Mouse (Mus musculus) E14TG2a.4 (cell line): ENCODE results near the gene Nacc1.
A peak's percentile ranks its signal among the peaks of the same experiment; 100 is the strongest.

Experiments
- H3K27me3 ChIP-seq: 2 replicates; pipeline ENCODE4 v1.6.1; 2014; ENCODE audit warnings: low read length, control low read depth; ENCODE audit not compliant: insufficient read depth
- H3K36me3 ChIP-seq: 2 replicates; pipeline ENCODE4 v1.6.1; 2014; ENCODE audit warnings: low read length, control low read depth; ENCODE audit not compliant: insufficient read depth
- H3K4me1 ChIP-seq: replicated peaks from 2 replicates; pipeline ENCODE4 v1.6.1; 2014; ENCODE audit warnings: low read depth, low read length, control low read depth
- H3K4me3 ChIP-seq: replicated peaks from 2 replicates; pipeline ENCODE4 v1.5.1; 2014; ENCODE audit warnings: mild to moderate bottlenecking, low read length
- H3K9me3 ChIP-seq: 2 replicates; pipeline ENCODE4 v1.6.1; 2014; ENCODE audit warnings: low read length, control low read depth
- CTCF ChIP-seq: conservative IDR thresholded peaks from 2 replicates; pipeline ENCODE4 v1.5.1; 2014; ENCODE audit warnings: low read length
- NANOG ChIP-seq: IDR thresholded peaks from 2 replicates; pipeline ENCODE4 v1.6.1; 2014; ENCODE audit warnings: borderline replicate concordance, low read length, mixed read lengths
- POU5F1 ChIP-seq: IDR thresholded peaks from 2 replicates; pipeline ENCODE4 v1.6.1; 2014; ENCODE audit warnings: low read length, borderline replicate concordance

Nacc1 gene

DNA sequence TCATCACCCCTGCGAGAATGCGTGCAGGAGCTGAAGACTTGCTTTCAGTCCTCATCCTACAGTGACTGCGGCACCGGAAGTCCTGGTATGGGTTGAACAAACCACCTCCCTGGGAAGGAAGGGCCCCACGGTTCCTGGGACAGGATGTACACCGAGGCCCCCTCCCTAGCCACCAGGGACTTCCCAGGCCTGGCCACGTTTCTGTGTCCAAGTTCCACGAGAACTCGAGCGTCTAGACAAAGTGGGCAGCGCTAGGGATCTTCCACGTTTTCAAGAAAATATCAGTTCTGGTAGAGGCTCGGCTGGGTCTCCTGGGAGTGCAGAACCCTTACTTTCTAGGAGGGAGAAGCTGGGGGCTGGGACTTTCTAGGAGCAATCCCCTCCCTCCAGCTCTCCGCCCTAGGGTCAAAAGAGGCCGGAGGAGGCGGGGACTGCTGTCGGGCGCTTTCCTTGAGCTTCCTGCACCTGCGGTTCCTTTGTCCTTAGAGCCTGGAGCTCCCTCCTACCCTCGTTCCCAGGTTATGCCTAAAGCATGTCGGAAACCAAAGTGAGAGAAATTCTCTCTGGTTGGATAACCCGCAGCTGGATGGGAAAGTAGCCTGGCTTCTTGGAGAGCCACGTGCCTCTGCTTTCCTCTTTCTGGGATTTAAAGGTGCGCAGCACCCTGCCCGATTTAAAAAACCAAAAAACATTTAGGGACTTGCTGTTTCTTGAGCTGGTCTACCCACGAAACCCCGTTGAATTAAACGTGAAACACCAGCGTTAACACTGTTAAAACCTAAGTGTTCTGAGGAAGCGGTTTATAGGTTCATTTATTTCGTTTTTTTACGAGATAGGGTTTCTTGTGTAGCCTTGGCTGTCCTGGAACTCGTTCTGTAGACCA is 27.5 kb downstream of the Nacc1 start:
- Histone ChIP-seq H3K36me3 (peaks cover 22% of the 10 kb centered on the region), H3K9me3 (no peaks in the 10 kb centered on the region), H3K4me3 (peak overlapping the region; percentile 99), H3K4me1 (peaks cover 43% of the 10 kb centered on the region), H3K27me3 (no peaks in the 10 kb centered on the region)
- no peak for TF ChIP-seq NANOG
- TF ChIP-seq CTCF = no peak
- TF ChIP-seq POU5F1 = no peak

DNA sequence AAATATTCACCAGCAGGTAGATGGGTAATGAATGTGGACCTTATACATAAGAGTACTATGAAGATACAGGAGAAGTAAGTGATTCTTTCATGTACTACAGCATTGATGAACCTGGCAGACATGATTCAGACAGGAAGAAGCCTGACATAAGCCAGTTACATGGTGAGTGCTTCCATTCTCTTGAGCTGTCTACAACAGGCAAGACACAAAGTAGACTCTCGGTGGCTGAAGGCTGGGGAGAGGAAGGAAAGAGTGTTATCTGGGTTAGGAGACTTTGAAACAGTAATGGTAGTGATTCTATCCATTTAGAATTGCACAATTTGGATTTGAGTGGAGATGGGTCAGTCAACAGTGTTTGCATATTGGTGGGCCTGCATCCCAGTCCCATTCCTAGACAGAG is 28.7 kb downstream of the Nacc1 start:
- Histone ChIP-seq H3K27me3 (no peaks in the 10 kb centered on the region), H3K9me3 (no peaks in the 10 kb centered on the region), H3K4me1 (peaks cover 51% of the 10 kb centered on the region), H3K36me3 (peaks cover 22% of the 10 kb centered on the region), H3K4me3 (peak overlapping the region; percentile 99)
- TF ChIP-seq NANOG = no peak
- no peak for TF ChIP-seq CTCF
- no peak for TF ChIP-seq POU5F1

DNA sequence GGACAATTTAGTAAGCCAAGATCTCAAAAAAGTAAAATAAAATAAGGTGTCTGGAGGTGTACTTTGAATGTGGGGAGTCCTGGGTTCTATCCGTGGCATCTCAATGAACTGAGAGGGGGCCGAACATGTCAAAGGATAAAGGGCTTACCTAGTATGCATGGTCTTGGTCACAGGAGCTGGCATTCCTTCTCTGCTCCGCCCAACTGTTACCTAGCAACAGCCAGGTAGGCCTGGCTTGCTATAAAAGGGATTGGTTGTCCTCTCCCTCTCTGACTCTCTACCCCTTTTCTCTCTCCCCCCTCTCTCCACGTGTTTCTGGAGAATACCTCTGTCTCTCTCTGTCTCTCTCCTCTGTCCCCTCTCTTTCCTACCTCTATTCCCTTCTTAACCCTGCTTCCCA is 30.0 kb downstream of the Nacc1 start:
- peaks cover 44% of the 10 kb centered on the region for H3K4me1 ChIP-seq
- peak overlapping the region; percentile 88 for H3K4me3 ChIP-seq
- H3K36me3 ChIP-seq = peaks cover 22% of the 10 kb centered on the region
- TF ChIP-seq CTCF (no peak), POU5F1 (no peak), NANOG (no peak)
- H3K9me3 ChIP-seq = no peaks in the 10 kb centered on the region
- H3K27me3 ChIP-seq = no peaks in the 10 kb centered on the region

DNA sequence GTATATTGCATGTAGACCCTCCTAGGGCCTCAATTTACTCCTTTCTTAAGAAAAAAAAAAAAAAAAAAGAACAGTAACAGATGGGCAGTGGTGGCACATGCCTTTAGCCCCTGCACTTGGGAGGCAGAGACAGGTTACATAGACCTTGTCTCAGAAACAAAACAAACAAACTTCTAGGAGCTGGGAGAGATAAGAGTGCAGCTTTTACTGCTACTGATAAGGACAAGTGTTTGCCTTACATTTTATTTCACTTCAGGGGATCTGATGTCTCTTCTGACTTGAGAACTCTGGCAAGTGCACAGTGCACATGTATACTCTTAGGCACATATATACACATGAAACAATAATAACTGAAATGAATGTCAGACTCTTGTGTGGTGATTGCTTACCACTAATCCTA is 30.5 kb downstream of the Nacc1 start:
- Histone ChIP-seq H3K4me1 (peaks cover 44% of the 10 kb centered on the region), H3K27me3 (no peaks in the 10 kb centered on the region), H3K9me3 (no peaks in the 10 kb centered on the region), H3K36me3 (peaks cover 22% of the 10 kb centered on the region), H3K4me3 (peak overlapping the region; percentile 88)
- no peak for TF ChIP-seq CTCF
- no peak for TF ChIP-seq POU5F1

DNA sequence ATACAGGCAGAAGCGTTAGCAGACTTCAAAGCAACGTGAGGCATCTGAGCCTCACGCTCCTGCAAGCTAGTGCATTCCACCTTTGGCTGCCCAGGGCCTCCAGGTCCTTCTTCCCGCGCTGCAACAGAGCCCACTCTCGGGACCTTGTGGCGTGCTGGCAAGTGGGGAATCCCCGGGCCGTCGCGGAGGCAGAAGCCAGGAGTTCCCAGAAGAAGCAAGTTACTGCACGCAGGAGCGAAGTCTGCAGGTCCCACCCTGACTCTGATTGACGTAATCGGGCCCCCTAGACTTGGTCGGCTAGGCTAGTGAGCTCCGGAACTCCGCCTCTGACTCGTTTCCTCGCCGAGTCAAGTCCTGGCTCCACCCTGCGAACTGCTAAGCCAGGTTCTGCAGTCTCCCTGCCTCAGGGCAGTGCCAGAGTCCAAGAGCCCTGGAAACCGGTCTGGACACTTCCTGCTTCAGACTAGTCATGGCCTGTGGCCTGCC is 31.0 kb downstream of the Nacc1 start:
- no peak for TF ChIP-seq POU5F1
- TF ChIP-seq CTCF = no peak
- no peak for TF ChIP-seq NANOG
- peaks cover 44% of the 10 kb centered on the region for H3K4me1 ChIP-seq
- H3K36me3 ChIP-seq = peaks cover 17% of the 10 kb centered on the region
- no peaks in the 10 kb centered on the region for H3K9me3 ChIP-seq
- H3K4me3 ChIP-seq = peak overlapping the region; percentile 88
- H3K27me3 ChIP-seq = no peaks in the 10 kb centered on the region

DNA sequence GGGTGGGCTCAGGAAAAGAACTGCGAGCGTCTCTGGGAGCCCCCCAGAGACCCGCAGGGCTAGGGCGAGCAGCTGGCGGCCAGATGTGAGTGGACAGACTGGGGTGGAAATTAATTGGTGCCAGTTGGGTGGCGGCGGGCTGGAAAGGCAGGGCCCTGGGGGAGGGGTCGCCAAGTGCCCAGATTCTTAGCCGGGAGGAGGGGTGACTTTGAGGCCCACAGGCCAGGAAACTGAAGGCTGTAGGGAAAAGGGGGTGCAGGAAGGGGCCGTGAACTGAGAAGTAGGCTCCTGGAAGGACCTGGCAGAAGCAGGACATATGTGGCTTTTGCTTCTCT is 31.5 kb downstream of the Nacc1 start:
- H3K27me3 ChIP-seq = no peaks in the 10 kb centered on the region
- H3K36me3 ChIP-seq = peaks cover 12% of the 10 kb centered on the region; the same call in 1 of the 2 replicates
- TF ChIP-seq CTCF = no peak
- no peak for TF ChIP-seq NANOG
- no peak for TF ChIP-seq POU5F1
- no peaks in the 10 kb centered on the region for H3K9me3 ChIP-seq
- H3K4me1 ChIP-seq = peaks cover 48% of the 10 kb centered on the region
- H3K4me3 ChIP-seq = peak overlapping the region; percentile 88

DNA sequence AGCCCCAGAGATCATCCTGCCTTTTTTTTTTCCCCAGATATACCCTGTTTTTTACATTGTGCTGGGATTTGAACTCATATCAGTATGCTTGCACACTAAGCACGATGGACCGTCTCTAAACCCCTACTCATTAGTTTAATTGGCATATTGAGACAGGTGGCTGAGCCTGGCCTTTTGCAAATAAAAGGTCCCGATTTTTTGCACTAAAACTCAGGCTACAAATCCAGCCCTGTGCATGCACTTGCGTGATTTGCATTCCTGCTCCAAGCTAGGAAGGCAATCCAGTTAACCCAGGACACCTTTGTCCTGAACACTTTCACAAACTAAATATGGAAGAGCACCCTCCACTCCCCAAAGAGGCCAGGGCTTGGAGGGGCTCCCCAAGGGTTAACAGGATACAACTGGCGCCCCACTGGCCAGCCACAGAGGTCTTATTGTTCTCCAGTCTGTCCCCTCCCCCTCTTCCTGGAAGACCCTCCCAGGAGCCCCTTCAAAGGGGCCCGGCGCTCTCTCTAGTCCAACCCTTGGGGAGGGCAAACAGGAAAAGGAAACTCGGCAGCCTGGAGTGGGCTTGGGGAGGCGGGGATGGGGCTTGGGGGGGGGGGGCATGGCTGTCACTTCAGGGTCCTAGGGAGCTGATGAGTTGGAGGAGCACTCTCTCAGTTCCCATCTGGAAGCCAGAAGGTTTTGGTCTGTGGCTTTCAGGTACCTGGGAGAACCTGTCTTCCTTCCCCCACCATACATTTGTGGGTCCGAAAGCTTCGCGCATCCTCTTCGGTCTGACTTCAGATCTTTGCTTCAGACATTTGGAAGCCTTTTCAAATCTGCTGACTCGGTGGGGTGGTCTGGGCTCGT is 32.1 kb downstream of the Nacc1 start:
- TF ChIP-seq CTCF (no peak), POU5F1 (no peak), NANOG (no peak; the same call in 1 of the 2 replicates)
- Histone ChIP-seq H3K4me1 (peaks cover 51% of the 10 kb centered on the region), H3K4me3 (peak overlapping the region; percentile 88), H3K36me3 (0 out of 2 replicates have a peak, but pooled peaks cover 9% of the 10 kb centered on the region), H3K27me3 (no peaks in the 10 kb centered on the region), H3K9me3 (no peaks in the 10 kb centered on the region)

DNA sequence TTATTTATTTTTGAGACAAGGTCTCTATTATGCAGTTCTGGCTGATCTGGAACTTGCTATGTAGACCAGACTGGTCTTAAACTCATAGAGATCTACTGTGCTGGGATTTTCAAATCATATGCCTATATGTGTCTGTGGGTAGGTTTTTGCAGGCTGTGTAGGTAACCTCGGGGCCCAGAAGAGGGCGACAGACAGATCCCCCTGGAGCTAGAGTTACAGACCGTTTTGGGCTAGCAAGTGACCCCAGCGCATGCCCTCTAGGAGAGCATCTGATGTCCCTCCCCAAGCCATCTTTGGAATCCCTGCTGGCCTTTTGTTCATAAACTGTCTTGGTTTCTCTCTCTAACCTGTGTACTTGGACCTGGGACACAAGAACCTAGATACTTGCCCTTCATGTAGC is 33.1 kb downstream of the Nacc1 start:
- H3K27me3 ChIP-seq = no peaks in the 10 kb centered on the region
- TF ChIP-seq CTCF (peak; percentile 70), NANOG (no peak)
- H3K9me3 ChIP-seq = no peaks in the 10 kb centered on the region
- H3K4me1 ChIP-seq = peaks cover 48% of the 10 kb centered on the region
- 0 out of 2 replicates have a peak, but pooled peaks cover 8% of the 10 kb centered on the region for H3K36me3 ChIP-seq
- H3K4me3 ChIP-seq = peak overlapping the region; percentile 88

DNA sequence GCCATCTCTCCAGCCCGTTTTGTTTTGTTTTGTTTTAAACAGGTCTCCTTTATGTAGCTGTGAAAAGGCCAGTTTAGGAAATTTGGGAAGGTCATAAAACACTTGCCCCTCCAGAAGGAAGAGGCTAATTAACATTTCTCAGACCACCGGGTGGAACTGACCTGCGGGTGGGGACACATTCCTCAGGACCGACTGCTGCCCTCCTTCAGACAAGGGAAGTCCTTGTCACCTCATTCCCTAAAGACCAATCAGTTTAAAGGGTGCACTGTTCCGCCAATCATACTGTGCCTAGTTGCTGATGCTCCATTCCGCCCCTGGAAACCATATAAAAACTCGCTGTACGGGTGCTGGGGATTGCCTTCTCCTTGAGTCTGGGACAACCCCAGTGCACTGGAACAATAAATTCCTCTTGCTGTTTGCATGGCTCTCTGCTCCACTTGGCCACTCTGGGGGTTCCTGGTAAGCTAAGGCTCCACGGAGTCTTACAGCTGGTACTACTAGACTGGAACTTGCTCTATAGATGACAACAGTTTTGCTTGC is 34.5 kb downstream of the Nacc1 start:
- H3K9me3 ChIP-seq = no peaks in the 10 kb centered on the region
- peaks cover 40% of the 10 kb centered on the region for H3K4me1 ChIP-seq
- 0 out of 2 replicates have a peak, but pooled peaks cover 3% of the 10 kb centered on the region for H3K36me3 ChIP-seq
- H3K4me3 ChIP-seq = no peak overlapping the region
- TF ChIP-seq CTCF = no peak
- no peak for TF ChIP-seq NANOG
- no peak for TF ChIP-seq POU5F1
- H3K27me3 ChIP-seq = no peaks in the 10 kb centered on the region
